Mouse (Mus musculus): ENCODE measurements around the gene Olfr1349. TPM values are rescaled to one million over a fixed set of nuclear protein-coding genes. Genes with fewer than 3 reads are reported as not detected.

The Olfr1349 gene
- 0.18 TPM in 1 of 2 replicates, not detected in the other for total RNA-seq (2014; rRNA removed)
- polyA plus RNA-seq (2015; fragmentation: Nextera tagmentation; extraction: Ambion mirVana) = 0.08 TPM in 1 of 2 replicates, not detected in the other

- no peak within 1 kb of the TSS for H3K9ac ChIP-seq (replicated peaks; ENCODE audit: low read length)
- H3K4me2 ChIP-seq (ENCODE audit: low read depth, low read length) = no peak within 1 kb of the TSS
- H3K27ac ChIP-seq = no peak within 1 kb of the TSS
- no peak for ATAC-seq
- no peaks in the 10 kb centered on the region for H3K36me3 ChIP-seq (ENCODE audit: insufficient read depth, low read length)
- no peaks in the 10 kb centered on the region for H3K9me3 ChIP-seq (ENCODE audit: low read length)
- no peaks in the 10 kb centered on the region for H3K27me3 ChIP-seq (ENCODE audit: insufficient read depth, low read length)
- no peak for DNase-seq (ENCODE audit: low spot score)
- no peaks in the 10 kb centered on the region for H3K4me1 ChIP-seq (ENCODE audit: insufficient read depth, low read length)
- no peak for TF ChIP-seq CTCF (IDR thresholded peaks at IDR 0.05; ENCODE audit: low read depth)
- H3K4me3 ChIP-seq (ENCODE audit: low read length) = no peak within 1 kb of the TSS
- WGBS = 87% methylated on average over 5 of the region's 5 CpGs
These were observed at the start of gene Olfr1349 for GRCm38 (mm10) chr7:6522850-6523249. TSS of gene Olfr1349 (minus strand) at chr7:6522950.

GRCm38 (mm10) chr7:6564541-6564940 is 41.8 kb upstream of the Olfr1349 start, which contains the start of gene Olfr1350:
TSS of gene Olfr1350 (plus strand) at chr7:6564841.
- Histone ChIP-seq H3K4me3 (ENCODE audit: low read length) (no peak within 1 kb of the TSS), H3K4me2 (ENCODE audit: low read depth, low read length) (no peak within 1 kb of the TSS), H3K36me3 (ENCODE audit: insufficient read depth, low read length) (no peaks in the 10 kb centered on the region), H3K27ac (no peak within 1 kb of the TSS), H3K9ac (replicated peaks; ENCODE audit: low read length) (no peak within 1 kb of the TSS), H3K9me3 (ENCODE audit: low read length) (no peaks in the 10 kb centered on the region), H3K4me1 (ENCODE audit: insufficient read depth, low read length) (no peaks in the 10 kb centered on the region), H3K27me3 (ENCODE audit: insufficient read depth, low read length) (no peaks in the 10 kb centered on the region)
- TF ChIP-seq CTCF (IDR thresholded peaks at IDR 0.05; ENCODE audit: low read depth) = no peak
- DNase-seq (ENCODE audit: low spot score) (no peak), ATAC-seq (no peak)

DNA sequence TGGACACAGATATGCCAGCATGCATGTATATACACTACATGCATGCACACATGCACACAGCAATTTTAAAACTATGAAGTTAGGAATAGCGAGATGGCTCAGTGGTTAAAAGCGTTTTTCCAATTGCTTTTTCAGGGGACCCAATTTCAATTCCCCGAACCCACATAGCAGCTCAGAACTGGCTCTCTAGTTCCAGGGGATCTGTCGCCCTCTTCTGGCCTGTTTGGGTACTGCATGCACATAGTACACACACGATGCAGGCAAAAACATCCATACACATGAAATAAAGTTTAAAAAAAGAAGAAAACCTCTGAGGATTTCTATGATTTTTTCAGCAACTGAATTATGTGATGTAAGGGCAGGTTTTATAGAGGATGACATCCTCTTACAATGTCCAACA is 3.4 kb upstream of the Olfr1349 start:
- TF ChIP-seq CTCF (IDR thresholded peaks at IDR 0.05; ENCODE audit: low read depth) = peak; percentile 68
- H3K9me3 ChIP-seq (ENCODE audit: low read length) = no peaks in the 10 kb centered on the region
- H3K4me3 ChIP-seq (ENCODE audit: low read length) = no peak overlapping the region
- H3K4me1 ChIP-seq (ENCODE audit: insufficient read depth, low read length) = no peaks in the 10 kb centered on the region
- H3K27ac ChIP-seq = no peak overlapping the region
- no peak overlapping the region for H3K4me2 ChIP-seq (ENCODE audit: low read depth, low read length)
- H3K36me3 ChIP-seq (ENCODE audit: insufficient read depth, low read length) = no peaks in the 10 kb centered on the region
- no peaks in the 10 kb centered on the region for H3K27me3 ChIP-seq (ENCODE audit: insufficient read depth, low read length)
- peak; percentile 23 for DNase-seq (ENCODE audit: low spot score)
- H3K9ac ChIP-seq (replicated peaks; ENCODE audit: low read length) = no peak overlapping the region
- ATAC-seq = no peak
- WGBS = 64% methylated on average over 5 of the region's 5 CpGs

GRCm38 (mm10) chr7:6525001-6525400 is 2.3 kb upstream of the Olfr1349 start:
- DNase-seq (ENCODE audit: low spot score) (peak; percentile 2), ATAC-seq (no peak)
- Histone ChIP-seq H3K36me3 (ENCODE audit: insufficient read depth, low read length) (no peaks in the 10 kb centered on the region), H3K4me2 (ENCODE audit: low read depth, low read length) (no peak overlapping the region), H3K9me3 (ENCODE audit: low read length) (no peaks in the 10 kb centered on the region), H3K27ac (no peak overlapping the region), H3K9ac (replicated peaks; ENCODE audit: low read length) (no peak overlapping the region), H3K4me1 (ENCODE audit: insufficient read depth, low read length) (no peaks in the 10 kb centered on the region), H3K27me3 (ENCODE audit: insufficient read depth, low read length) (no peaks in the 10 kb centered on the region), H3K4me3 (ENCODE audit: low read length) (no peak overlapping the region)
- WGBS = 61% methylated on average over 3 of the region's 3 CpGs
- TF ChIP-seq CTCF (IDR thresholded peaks at IDR 0.05; ENCODE audit: low read depth) = peak; percentile 35

DNA sequence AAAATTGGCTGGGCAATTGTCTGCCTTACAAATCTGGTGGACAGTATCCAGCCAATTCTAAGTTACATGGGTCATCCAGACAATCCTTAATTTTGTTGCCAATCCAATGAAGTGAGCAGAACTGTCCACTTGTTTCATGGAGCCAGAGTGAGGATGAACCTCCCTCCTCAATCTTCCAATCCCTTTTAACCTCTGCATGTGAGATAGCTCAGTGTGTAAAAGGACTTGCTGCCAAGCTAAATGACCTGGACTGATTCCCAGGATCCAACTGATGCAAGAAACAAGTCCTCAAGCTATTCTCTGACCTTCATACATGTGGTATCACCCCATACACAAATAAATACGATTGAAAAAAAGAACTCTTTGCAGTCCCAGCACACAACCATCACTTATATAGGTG is 1.1 kb downstream of the Olfr1349 start:
- Histone ChIP-seq H3K27me3 (ENCODE audit: insufficient read depth, low read length) (no peaks in the 10 kb centered on the region), H3K9me3 (ENCODE audit: low read length) (no peaks in the 10 kb centered on the region), H3K4me2 (ENCODE audit: low read depth, low read length) (no peak overlapping the region), H3K9ac (replicated peaks; ENCODE audit: low read length) (no peak overlapping the region), H3K27ac (no peak overlapping the region), H3K4me3 (ENCODE audit: low read length) (no peak overlapping the region), H3K36me3 (ENCODE audit: insufficient read depth, low read length) (no peaks in the 10 kb centered on the region), H3K4me1 (ENCODE audit: insufficient read depth, low read length) (no peaks in the 10 kb centered on the region)
- DNase-seq (ENCODE audit: low spot score) (no peak), ATAC-seq (no peak)
- TF ChIP-seq CTCF (IDR thresholded peaks at IDR 0.05; ENCODE audit: low read depth) = no peak
- 45% methylated on average over 1 of the region's 1 CpGs for WGBS

- ATAC-seq (no peak), DNase-seq (ENCODE audit: low spot score) (no peak)
- no peak within 1 kb of the TSS for H3K27ac ChIP-seq
- H3K4me1 ChIP-seq (ENCODE audit: insufficient read depth, low read length) = no peaks in the 10 kb centered on the region
- no peak within 1 kb of the TSS for H3K9ac ChIP-seq (replicated peaks; ENCODE audit: low read length)
- no peaks in the 10 kb centered on the region for H3K36me3 ChIP-seq (ENCODE audit: insufficient read depth, low read length)
- no peaks in the 10 kb centered on the region for H3K27me3 ChIP-seq (ENCODE audit: insufficient read depth, low read length)
- no peak for TF ChIP-seq CTCF (IDR thresholded peaks at IDR 0.05; ENCODE audit: low read depth)
- H3K4me2 ChIP-seq (ENCODE audit: low read depth, low read length) = no peak within 1 kb of the TSS
- 100% methylated on average over 1 of the region's 1 CpGs for WGBS
- no peak within 1 kb of the TSS for H3K4me3 ChIP-seq (ENCODE audit: low read length)
- no peaks in the 10 kb centered on the region for H3K9me3 ChIP-seq (ENCODE audit: low read length)
These were observed 14.1 kb downstream of the Olfr1349 start, which contains the start of gene Olfr1348 for GRCm38 (mm10) chr7:6508648-6509047. TSS of gene Olfr1348 (minus strand) at chr7:6508748.

DNA sequence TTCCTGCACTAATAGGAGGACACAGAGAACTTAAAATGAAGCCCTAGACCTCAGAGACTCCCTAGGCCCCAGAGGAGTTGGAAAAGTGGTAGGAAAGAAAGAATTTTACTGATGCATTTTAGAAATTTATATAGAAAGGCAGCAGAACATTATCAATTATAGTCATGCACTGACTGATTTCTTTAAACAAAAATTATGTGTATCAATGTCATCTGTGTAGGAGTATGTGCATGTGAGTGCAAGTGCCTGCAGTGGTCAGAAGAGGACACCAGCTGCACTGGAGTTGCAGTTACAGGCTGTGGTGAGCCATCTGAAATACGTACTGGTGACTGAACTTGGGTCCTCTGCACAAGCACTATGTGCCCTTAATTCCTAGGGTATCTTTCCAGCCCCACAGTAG is 23.1 kb downstream of the Olfr1349 start, which contains the start of gene Olfr1347:
Olfr1347 (minus strand) TSS at position 101 of the 400 bp plus-strand sequence.
- TF ChIP-seq CTCF (IDR thresholded peaks at IDR 0.05; ENCODE audit: low read depth) = no peak
- no peaks in the 10 kb centered on the region for H3K27me3 ChIP-seq (ENCODE audit: insufficient read depth, low read length)
- no peaks in the 10 kb centered on the region for H3K36me3 ChIP-seq (ENCODE audit: insufficient read depth, low read length)

More for the DNA sequence above, 23.1 kb downstream of the Olfr1349 start, which contains the start of gene Olfr1347:
- Histone ChIP-seq H3K9ac (replicated peaks; ENCODE audit: low read length) (no peak within 1 kb of the TSS), H3K4me2 (ENCODE audit: low read depth, low read length) (no peak within 1 kb of the TSS), H3K4me3 (ENCODE audit: low read length) (no peak within 1 kb of the TSS), H3K9me3 (ENCODE audit: low read length) (no peaks in the 10 kb centered on the region), H3K27ac (no peak within 1 kb of the TSS), H3K4me1 (ENCODE audit: insufficient read depth, low read length) (no peaks in the 10 kb centered on the region)
- ATAC-seq = no peak
- WGBS = 59% methylated on average over 1 of the region's 1 CpGs
- no peak for DNase-seq (ENCODE audit: low spot score)

All from hindbrain, postnatal 0 days (tissue).